9 mouse cellular contexts compared by ENCODE assay signal in genomic region chr5:19907381-19907982, GRCm38 (mm10).
A peak's percentile ranks its signal among the peaks of the same experiment; 100 is the strongest.
DNase-seq lines count a peak whose midpoint lies in the region; ATAC-seq and TF ChIP-seq lines count a peak whose summit lies in the region.
"Had no signal": no experiment of that assay in that cellular context is flagged by ENCODE, and none has a peak within 500 bp of the region (broad histone marks: within the 10 kb centered on the region; RNA-seq: fewer than 3 reads in every experiment).

No protein-coding gene starts in this region.

- H3K27ac ChIP-seq in heart, embryonic 10.5 days: no peak overlapping the region
- peak overlapping the region; percentile 84 for H3K27ac ChIP-seq in forebrain, embryonic 16.5 days (ENCODE audit: low read length)
- H3K27ac ChIP-seq in liver, embryonic 14.5 days: no peak overlapping the region
- H3K27ac ChIP-seq in stomach, postnatal 0 days (replicated peaks): no peak overlapping the region

- no peak for TF ChIP-seq EP300 in liver, embryonic 14.5 days (IDR thresholded peaks at IDR 0.05; ENCODE audit: low read depth)
- no peak for TF ChIP-seq EP300 in stomach, postnatal 0 days (optimal IDR thresholded peaks at IDR 0.05)

- 7% methylated on average over 11 of the region's 12 CpGs for WGBS in heart, embryonic 10.5 days
- under 1% methylated on average over 11 of the region's 12 CpGs for WGBS in forebrain, embryonic 16.5 days
- WGBS in liver, embryonic 14.5 days (ENCODE audit: insufficient replicate concordance): 9% methylated on average over 12 of the region's 12 CpGs
- 10% methylated on average over 12 of the region's 12 CpGs for WGBS in stomach, postnatal 0 days

- ATAC-seq in forebrain, embryonic 16.5 days: peak; percentile 57
- no peak for ATAC-seq in liver, embryonic 14.5 days (ENCODE audit: insufficient read depth)
- ATAC-seq in stomach, postnatal 0 days (ENCODE audit: low FRiP score, low TSS enrichment): no peak

- no peaks in the 10 kb centered on the region for H3K9me3 ChIP-seq in heart, embryonic 10.5 days
- no peaks in the 10 kb centered on the region for H3K9me3 ChIP-seq in forebrain, embryonic 16.5 days (ENCODE audit: control insufficient read depth, low read length)
- H3K9me3 ChIP-seq in liver, embryonic 14.5 days (ENCODE audit: control insufficient read depth, low read length): no peaks in the 10 kb centered on the region
- no peaks in the 10 kb centered on the region for H3K9me3 ChIP-seq in stomach, postnatal 0 days (ENCODE audit: control insufficient read depth, low read length)

- DNase-seq in heart, embryonic 10.5 days (ENCODE audit: low spot score): no peak
- no peak for DNase-seq in heart, adult 18-20 months
- DNase-seq in Muller cell, postnatal 12 days (ENCODE audit: inconsistent ontology term): peak; percentile 61
- DNase-seq in liver, embryonic 14.5 days (ENCODE audit: low read depth in 3 of 3, low spot score in 3 of 3): no peak
- DNase-seq in stomach, postnatal 0 days (ENCODE audit: low spot score): no peak
- no peak for DNase-seq in gastrocnemius, postnatal 36 days
- DNase-seq in cerebellum, postnatal 36 days: no peak

- H3K4me3 ChIP-seq in heart, embryonic 10.5 days: peak overlapping the region; percentile 57
- peak overlapping the region; percentile 60 for H3K4me3 ChIP-seq in forebrain, embryonic 16.5 days (replicated peaks; ENCODE audit: low read length)
- H3K4me3 ChIP-seq in liver, embryonic 14.5 days (ENCODE audit: insufficient read depth in 1 of 2, low read depth in 2 of 2, low read length in 2 of 2): no peak overlapping the region
- peak overlapping the region; percentile 29 for H3K4me3 ChIP-seq in stomach, postnatal 0 days (ENCODE audit: low read depth, low read length)

- intact Hi-C loops in gastrocnemius, postnatal 36 days (cut with DNase I): no loop called here

- no peak for TF ChIP-seq CTCF in liver, embryonic 14.5 days (IDR thresholded peaks at IDR 0.05; ENCODE audit: low read depth)
- TF ChIP-seq CTCF in stomach, postnatal 0 days (IDR thresholded peaks at IDR 0.05; ENCODE audit: low read depth): no peak

- peak overlapping the region; percentile 61 for H3K9ac ChIP-seq in forebrain, embryonic 16.5 days (replicated peaks; ENCODE audit: low read depth, low read length)
- no peak overlapping the region for H3K9ac ChIP-seq in liver, embryonic 14.5 days (replicated peaks)
- no peak overlapping the region for H3K9ac ChIP-seq in stomach, postnatal 0 days (ENCODE audit: low read length)

- peaks cover 6% of the 10 kb centered on the region; the same call in 1 of the 2 replicates for H3K27me3 ChIP-seq in heart, embryonic 10.5 days (ENCODE audit: insufficient read depth, poor library complexity, severe bottlenecking)
- no peaks in the 10 kb centered on the region for H3K27me3 ChIP-seq in forebrain, embryonic 16.5 days (replicated peaks; ENCODE audit: control insufficient read depth, insufficient read depth, low read length)
- H3K27me3 ChIP-seq in liver, embryonic 14.5 days (ENCODE audit: control insufficient read depth, insufficient read depth, low read length): 0 out of 2 replicates have a peak, but pooled peaks cover 5% of the 10 kb centered on the region
- H3K27me3 ChIP-seq in stomach, postnatal 0 days (ENCODE audit: control insufficient read depth, insufficient read depth, low read length): no peaks in the 10 kb centered on the region
- H3K27me3 ChIP-seq: CH12.LX had no signal

- peak overlapping the region; percentile 57 for H3K4me2 ChIP-seq in forebrain, embryonic 16.5 days (ENCODE audit: low read length)
- H3K4me2 ChIP-seq in liver, embryonic 14.5 days (ENCODE audit: low read depth): 0 out of 2 replicates have a peak overlapping the region, but pooled peaks have one; percentile 15
- peak overlapping the region; percentile 58 for H3K4me2 ChIP-seq in stomach, postnatal 0 days (replicated peaks; ENCODE audit: low read depth)

- H3K36me3 ChIP-seq in heart, embryonic 10.5 days: no peaks in the 10 kb centered on the region
- H3K36me3 ChIP-seq in forebrain, embryonic 16.5 days (ENCODE audit: control insufficient read depth, insufficient read depth): no peaks in the 10 kb centered on the region
- no peaks in the 10 kb centered on the region for H3K36me3 ChIP-seq in liver, embryonic 14.5 days (replicated peaks; ENCODE audit: control insufficient read depth, insufficient read depth, low read depth)
- H3K36me3 ChIP-seq in stomach, postnatal 0 days (ENCODE audit: control insufficient read depth, insufficient read depth, low read length): no peaks in the 10 kb centered on the region

- peaks cover 11% of the 10 kb centered on the region for H3K4me1 ChIP-seq in heart, embryonic 10.5 days
- peaks cover 3% of the 10 kb centered on the region for H3K4me1 ChIP-seq in forebrain, embryonic 16.5 days (replicated peaks; ENCODE audit: control insufficient read depth, insufficient read depth, low read length)
- no peaks in the 10 kb centered on the region for H3K4me1 ChIP-seq in liver, embryonic 14.5 days (replicated peaks; ENCODE audit: control insufficient read depth in 2 of 2, insufficient read depth in 2 of 2, low read length in 1 of 2)
- no peaks in the 10 kb centered on the region for H3K4me1 ChIP-seq in stomach, postnatal 0 days (replicated peaks; ENCODE audit: control insufficient read depth, insufficient read depth)

Comparison
In these comparisons a context has a peak if more than half of its experiments do, and no peak if none do; other contexts are left out.
1. H3K4me3 ChIP-seq: peak in heart, embryonic 10.5 days (single experiment), forebrain, embryonic 16.5 days (single experiment) and stomach, postnatal 0 days (single experiment); none in liver, embryonic 14.5 days (0 of 2).
2. Peak in every context shown above with its lines, with median percentiles within 50 percentile points of each other: H3K4me2 ChIP-seq.